Mouse (Mus musculus) cerebellum, adult 18-20 months (tissue): Measurements from ENCODE around the gene Olfr963.
"Not testable (repeated sequence)": the region's sequence is repeated elsewhere in the genome, so short reads cannot be mapped to it uniquely, and the experiment has no call there.

ENCODE experiments used
- DNase-seq, 2 experiments: peaks; one replicate each; pipeline ENCODE4 v3.0.0; 2021

Olfr963 gene

DNA sequence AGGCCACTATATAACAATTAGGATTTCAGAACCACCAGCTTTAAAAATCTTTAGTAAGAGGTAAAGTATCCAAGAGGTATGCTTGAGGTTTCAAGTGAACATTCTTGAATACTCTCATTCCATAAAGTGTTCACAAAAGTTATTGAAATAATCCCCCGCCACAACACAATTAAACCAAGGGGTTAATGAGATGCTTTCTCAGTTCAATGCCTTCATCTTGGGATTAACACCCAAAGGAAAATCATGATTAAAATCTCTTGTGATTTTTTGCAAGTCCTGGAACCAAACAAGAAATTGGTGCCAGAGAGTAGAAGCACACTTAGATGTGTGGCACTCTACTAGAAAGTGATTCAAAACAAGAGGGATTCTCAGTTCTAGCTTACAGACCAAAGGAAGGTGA is at the start of gene Olfr963:
Olfr963 (plus strand) TSS at position 301 of the 400 bp plus-strand sequence.
- no peak for DNase-seq

DNA sequence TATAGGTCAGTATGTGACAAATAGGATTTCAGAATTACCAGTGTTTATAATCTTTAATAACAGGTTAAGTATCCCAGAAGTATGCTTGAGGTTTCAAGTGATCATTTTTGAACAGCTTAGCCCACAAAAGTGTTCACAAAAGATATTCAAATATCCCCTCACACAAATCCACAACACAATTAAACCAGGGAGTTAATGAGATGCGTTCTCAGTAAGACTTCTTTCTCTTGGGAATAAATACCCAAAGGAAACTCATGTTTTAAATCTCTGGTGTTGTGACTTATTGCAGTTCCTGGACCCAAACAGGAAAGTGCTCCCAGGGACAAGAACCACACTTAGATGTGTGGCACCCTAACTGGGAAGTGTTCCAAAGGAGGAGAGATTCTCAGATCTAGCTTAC is 45.9 kb upstream of the Olfr963 start, which contains the start of gene Olfr960:
Olfr960 (plus strand) TSS at position 301 of the 400 bp plus-strand sequence.
- DNase-seq, result no peak

DNA sequence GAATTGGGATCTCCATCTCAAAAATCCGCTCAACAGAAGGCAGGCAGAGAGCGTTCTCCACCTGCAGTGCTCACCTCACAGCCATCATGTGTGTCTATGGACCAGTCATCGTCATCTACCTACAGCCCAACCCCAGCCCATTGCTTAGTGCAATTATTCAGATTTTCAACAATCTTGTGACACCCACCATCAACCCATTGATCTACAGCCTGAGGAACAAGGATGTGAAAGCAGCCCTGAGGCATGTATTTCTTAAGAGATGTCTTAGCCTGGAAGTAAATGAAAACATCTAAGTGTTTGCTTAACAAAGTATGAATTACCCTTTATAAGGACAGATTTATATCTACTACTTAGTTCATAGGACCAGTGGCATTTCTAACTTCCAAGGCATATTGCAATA is 43.2 kb upstream of the Olfr963 start:
- no peak for DNase-seq

DNA sequence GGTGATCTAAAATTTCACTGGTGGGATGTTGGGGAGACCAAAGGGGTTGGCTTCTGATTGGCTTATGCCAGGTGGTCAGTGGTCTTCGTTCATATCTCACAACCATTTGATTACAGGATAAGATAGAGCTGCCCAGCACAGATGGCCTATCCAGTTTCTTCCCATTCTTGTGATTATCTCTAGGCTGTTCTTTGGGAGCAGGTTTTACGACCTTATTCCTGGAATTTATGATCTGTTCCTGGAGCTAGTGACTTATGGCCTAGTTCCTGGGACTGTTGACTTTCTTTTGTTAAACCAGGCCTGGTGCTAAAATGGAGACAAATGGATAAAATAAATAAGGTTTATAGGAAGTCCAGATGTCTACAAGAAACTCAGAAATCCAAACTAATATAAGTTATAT is 42.3 kb upstream of the Olfr963 start:
- no peak for DNase-seq

DNA sequence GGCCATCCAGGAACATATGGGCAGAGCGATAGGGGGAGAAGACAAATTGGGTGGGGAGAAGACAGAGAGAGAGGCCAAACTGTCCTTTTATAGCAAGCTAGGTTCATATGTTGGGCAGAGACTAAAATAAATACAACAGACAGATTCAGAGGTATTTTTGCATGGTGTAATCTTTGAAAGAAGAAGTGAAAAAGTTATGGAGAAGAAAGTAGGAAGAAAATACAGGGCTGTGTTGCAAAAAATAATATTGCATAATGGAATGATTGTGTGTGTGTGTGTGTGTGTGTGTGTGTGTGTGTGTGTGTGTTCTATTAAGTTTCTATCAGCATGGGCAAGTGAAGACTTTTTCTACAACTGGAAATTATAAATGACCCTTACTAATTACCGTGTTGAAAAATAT is 37.9 kb upstream of the Olfr963 start:
- DNase-seq, result no peak

DNA sequence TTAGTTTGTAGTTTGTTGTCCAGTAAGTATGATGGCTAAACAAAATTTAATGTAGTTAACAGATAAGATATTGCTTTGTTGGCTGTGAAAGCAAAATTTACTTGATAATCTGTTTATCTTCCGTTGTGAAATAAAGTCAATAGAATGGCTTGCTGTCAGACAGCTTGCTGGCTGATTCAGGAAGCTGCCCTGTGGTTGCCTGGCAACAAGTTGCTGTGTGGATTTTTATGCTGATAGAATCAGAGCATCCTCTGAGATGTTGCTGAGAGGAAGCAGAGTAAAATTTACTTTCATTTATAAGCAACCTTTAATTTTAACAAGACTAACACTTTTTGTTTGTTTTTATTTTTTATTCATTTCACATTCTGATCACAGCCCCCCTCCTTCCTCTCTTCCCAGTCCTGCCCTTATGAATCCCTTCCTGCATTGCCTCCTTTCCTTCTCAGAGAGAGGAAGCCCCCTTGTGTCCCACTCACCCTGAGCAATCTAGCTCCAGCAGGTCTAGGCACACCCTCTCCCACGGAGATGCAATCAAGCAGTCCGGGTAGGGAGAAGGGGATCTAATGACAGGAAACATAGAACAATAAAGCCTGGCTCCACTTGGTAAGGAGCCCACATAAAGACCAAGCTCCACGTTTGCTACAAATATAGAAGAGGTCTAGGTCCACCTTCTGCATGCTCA is 33.0 kb upstream of the Olfr963 start:
- DNase-seq, result no peak

DNA sequence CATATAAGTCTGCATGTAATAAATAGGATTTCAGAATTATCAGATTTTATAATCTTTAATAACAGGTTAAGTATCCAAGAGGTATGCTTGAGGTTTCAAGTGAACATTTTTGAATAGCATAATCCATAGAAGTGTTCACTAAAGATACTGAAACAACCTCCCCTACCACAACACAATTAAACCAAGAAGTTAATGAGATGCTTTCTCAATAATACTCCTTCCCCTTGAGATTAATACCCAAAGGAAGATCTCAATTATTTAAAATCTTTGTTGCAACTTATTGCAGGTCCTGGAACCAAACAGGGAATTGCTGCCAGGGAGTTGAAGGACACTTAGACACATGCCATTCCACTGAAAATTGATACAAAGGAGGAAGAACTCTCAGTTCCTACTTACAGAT is 22.2 kb upstream of the Olfr963 start, which contains the start of gene Olfr961:
Olfr961 (plus strand) TSS at position 301 of the 400 bp plus-strand sequence.
- no peak for DNase-seq

DNA sequence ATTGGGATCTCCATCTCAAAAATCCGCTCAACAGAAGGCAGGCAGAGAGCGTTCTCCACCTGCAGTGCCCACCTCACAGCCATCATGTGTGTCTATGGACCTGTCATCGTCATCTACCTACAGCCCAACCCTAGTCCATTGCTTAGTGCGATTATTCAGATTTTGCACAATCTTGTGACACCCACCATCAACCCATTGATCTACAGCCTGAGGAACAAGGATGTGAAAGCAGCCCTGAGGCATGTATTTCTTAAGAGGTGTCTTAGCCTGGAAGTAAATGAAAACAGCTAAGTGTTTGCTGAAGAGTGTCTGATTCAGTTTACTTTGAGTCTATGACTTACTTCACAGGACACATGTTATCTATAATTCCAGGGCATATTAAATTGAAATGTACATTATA is 19.6 kb upstream of the Olfr963 start:
- DNase-seq, result no peak

DNA sequence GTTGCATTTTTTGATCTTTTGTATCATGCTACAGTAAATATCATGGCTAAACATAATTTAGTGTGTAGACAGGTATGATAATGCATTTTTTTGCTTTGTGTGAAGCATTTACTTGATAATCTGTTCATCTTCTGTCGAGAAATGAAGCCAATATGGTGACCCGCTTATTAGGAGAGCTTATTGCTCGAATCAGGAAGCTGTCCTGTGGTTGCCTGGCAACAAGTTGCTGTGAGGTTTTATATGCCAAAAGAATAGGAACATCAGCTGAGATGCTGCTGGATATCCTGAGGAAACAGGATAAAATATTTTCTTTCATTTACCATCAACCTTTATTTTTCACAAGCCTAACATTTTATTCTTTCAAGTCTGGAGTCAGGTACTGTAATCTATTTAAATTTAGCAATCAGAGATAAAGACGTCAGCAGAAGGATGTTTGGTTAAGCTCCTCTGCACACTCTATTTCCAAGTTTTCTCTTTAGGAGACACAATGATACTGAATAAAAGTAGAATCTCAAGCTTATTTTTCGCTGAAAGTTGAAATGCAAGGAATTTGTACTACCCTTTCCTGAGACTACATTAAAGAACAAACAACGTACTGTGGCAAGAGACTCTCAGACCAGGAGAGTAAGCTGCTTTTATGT is 12.1 kb upstream of the Olfr963 start:
- DNase-seq, result no peak

DNA sequence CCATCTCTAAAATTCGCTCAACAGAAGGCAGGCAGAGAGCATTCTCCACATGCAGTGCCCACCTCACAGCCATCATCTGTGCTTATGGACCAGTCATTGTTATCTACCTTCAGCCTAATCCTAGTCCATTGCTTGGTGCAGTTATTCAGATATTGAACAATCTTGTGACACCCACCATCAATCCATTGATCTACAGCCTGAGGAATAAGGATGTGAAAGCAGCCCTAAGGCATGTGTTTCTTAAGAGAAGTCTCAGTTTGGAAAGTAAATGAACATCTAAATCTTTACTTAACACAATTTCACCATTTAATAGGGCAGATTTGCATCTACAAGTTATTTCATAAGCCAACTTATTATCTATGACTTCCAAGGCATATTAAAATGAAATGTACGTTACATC is 2.7 kb downstream of the Olfr963 start:
- no peak for DNase-seq

DNA sequence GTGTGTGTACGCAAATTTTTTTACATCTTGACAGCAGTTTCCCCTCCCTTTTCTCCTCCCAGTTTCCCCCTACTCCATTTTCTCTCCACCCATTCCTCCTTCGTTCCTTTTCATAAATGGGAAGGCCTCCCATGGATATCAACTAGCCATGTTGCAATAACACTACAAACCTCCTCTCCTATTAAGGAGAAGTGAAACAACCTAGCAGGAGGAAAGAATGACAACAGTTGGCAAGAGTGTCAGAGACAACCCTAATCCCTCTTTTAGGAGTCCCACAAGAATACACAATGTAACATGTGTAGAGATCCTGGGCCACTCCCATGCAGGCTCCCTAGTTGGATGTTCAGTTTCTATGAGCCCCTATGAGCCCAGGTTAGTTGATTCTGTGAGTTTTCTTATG is 7.8 kb downstream of the Olfr963 start:
- no peak for DNase-seq

DNA sequence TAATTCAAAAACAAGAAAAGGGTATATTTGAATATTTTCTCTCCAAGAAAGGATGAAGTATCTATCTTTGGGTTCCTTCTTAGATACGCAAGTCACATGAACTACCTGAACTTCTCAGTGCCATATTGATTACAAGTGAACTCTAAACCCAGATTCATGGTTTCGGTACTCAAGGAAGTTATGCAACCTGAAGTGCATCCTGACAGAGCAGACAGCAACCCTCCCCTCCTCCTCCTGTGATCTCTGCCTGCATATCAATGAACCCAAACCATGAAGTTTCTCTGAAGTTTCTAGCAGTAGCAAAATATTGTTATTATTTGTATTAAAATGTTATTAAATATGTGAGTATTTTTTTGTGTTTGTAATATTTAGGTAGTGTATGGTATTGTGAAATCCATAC is 11.6 kb downstream of the Olfr963 start:
- DNase-seq, result no peak

DNA sequence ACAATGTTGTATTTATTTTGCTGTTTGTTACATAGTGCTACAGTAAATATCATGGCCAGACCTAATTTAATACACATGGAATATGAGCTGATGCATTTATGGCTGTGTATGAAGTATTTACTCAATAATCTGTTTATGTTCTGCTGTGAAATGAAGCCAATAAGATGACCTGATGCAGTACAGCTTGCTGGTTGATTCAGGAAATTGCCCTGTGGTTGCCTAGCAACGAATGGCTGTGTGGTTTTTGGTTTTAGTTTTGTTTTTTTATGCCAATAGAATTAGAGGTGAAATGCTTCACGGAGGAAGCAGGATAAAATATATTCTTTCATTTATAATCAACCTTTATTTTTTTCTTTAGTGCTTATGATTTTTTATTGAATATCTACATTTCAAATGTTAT is 12.3 kb downstream of the Olfr963 start:
- DNase-seq, result no peak

DNA sequence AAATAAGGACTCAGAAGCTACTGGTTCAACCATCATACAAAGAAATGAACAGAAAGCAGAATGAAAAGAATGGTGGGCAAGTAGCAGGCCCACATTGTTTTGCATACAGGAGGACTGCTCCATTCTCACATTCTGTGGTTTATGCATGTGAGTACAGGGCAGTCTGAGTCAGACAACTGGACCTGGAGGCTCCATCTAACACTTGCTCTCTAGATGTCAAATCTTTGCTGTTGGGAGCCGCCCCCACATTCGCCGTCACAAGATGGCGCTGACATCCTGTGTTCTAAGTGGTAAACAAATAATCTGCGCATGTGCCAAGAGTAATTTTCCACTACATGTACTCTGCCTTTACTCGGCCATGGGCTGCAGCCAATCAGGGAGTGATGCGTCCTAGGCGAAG is 34.1 kb downstream of the Olfr963 start:
- DNase-seq, result not testable (repeated sequence)

DNA sequence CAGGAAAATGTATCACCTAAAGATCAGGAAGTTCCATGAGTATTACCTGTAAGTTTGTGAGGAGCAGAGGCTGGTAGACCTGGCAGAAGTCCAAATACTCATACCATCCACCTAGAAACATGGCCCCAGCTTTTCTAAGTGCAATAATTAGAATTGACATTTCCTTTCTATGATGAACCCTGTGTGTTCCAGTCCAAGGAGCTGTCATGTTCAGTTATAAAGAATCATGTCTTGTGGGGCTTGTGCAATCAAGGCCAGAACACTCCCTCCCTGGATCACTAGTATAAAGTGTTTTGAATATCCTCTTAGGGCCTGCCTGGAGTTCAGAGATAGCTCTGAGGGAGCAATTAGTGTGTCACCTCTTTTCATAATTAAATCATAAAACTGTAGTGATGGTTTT is 40.0 kb downstream of the Olfr963 start, which contains the start of gene Olfr149:
Olfr149 (minus strand) TSS at position 101 of the 400 bp plus-strand sequence.
- no peak for DNase-seq

DNA sequence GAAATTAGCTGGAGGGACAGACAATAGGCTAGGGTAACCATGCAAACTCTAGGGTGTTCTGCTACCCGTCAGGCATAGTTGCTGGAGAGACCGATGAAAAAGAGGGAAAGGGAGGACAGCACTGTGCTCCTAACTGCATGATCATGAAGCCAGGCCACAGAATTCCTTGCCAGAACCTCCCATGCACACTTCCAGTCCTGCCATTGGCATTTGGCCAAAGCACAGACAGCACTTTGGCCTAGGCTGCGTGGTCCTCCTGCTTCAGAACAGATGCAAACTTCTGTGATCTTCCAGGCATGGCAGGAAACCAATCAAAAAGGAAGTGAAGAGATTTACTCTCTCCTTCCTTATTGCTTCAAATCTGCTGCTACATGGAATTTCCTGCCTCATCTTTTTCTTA is 42.0 kb downstream of the Olfr963 start:
- no peak for DNase-seq

DNA sequence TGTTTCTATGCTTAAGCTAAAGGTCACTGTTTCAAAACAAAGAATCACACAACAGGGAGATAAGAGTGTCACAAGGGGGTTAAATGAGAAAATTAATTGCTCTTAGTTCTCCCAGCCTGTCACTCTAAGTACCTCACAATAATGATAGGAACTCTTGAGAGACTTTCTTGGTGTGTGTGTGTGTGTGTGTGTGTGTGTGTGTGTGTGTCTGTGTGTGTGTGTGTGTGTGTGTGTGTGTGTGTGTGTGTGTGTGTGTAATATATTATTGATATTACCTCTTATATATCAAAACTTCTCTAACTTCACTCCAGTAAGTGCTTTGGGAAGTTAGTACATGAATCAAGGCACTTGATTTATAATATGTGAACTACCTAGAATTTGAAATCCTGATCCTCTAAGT is 44.0 kb downstream of the Olfr963 start, which contains the start of gene Olfr965:
Olfr965 (plus strand) TSS at position 301 of the 400 bp plus-strand sequence.
- no peak for DNase-seq
